Mouse (Mus musculus) T-helper 1 cell (primary cell): Measurements from ENCODE around the gene Dctn1.

ENCODE experiments used
- in situ Hi-C: fragments of 300-600 bp; cut with MboI, MseI; formaldehyde crosslinking; loops from one replicate; pipeline ENCODE4 v1.15.1; 2025; ENCODE audit warnings: high pct_unique_total_duplicates

Gene Dctn1

GRCm38 (mm10) chr6:83219814-83220213 lies 54.1 kb downstream of the Dctn1 start, which contains the start of gene Slc4a5:
Slc4a5 (plus strand) TSS chr6:83219828.
- in situ Hi-C loops, result no loop called here

- in situ Hi-C loops, result no loop called here
These were observed 65.8 kb downstream of the Dctn1 start for GRCm38 (mm10) chr6:83231486-83231885.

- in situ Hi-C loops, result no loop called here
These were observed 67.6 kb downstream of the Dctn1 start for GRCm38 (mm10) chr6:83233306-83233705.

GRCm38 (mm10) chr6:83234280-83234741 lies 68.6 kb downstream of the Dctn1 start:
- in situ Hi-C loops, result no loop called here

GRCm38 (mm10) chr6:83237123-83237522 lies 71.4 kb downstream of the Dctn1 start:
- in situ Hi-C loops, result no loop called here

- in situ Hi-C loops, result no loop called here
These were observed 78.8 kb downstream of the Dctn1 start for GRCm38 (mm10) chr6:83244422-83245061.

GRCm38 (mm10) chr6:83245134-83245533 lies 79.4 kb downstream of the Dctn1 start:
- in situ Hi-C loops, result no loop called here

- in situ Hi-C loops, result no loop called here
These were observed 80.3 kb downstream of the Dctn1 start for GRCm38 (mm10) chr6:83245997-83246396.

GRCm38 (mm10) chr6:83246750-83247149 lies 81.0 kb downstream of the Dctn1 start:
- in situ Hi-C loops, result no loop called here

GRCm38 (mm10) chr6:83247153-83247552 lies 81.4 kb downstream of the Dctn1 start:
- in situ Hi-C loops, result no loop called here
